Mouse (Mus musculus) limb, embryonic 14.5 days (tissue): ENCODE results near the gene Pomp. TPM values are rescaled to one million over a fixed set of nuclear protein-coding genes. Genes with fewer than 3 reads are reported as not detected.

Source experiments
- ATAC-seq: fragments of 200-750 bp; cut with Nextera tagmentation; 2 replicates; pipeline ENCODE4 v1.8.0; 2017; ENCODE audit warnings: low read depth, moderate number of reproducible peaks, moderate TSS enrichment; ENCODE audit not compliant: low FRiP score
- DNase-seq: peaks from one replicate; pipeline ENCODE4 v3.0.0-alpha.2; 2015; ENCODE audit warnings: low spot score
- H3K27ac ChIP-seq: fragments of 300-500 bp; sonication (generic); replicated peaks from 2 replicates; pipeline ENCODE4 v1.5.1; 2014; ENCODE audit warnings: low read depth, mild to moderate bottlenecking, low read length, moderate library complexity, mixed read lengths
- H3K27me3 ChIP-seq: fragments of 300-500 bp; sonication (generic); 2 replicates; pipeline ENCODE4 v1.6.1; 2014; ENCODE audit warnings: low read length, mixed read lengths; ENCODE audit not compliant: control insufficient read depth, insufficient read depth
- H3K36me3 ChIP-seq: fragments of 300-500 bp; sonication (generic); 2 replicates; pipeline ENCODE4 v1.6.1; 2014; ENCODE audit warnings: mild to moderate bottlenecking, low read length, moderate library complexity, mixed read lengths; ENCODE audit not compliant: control insufficient read depth, insufficient read depth
- H3K4me1 ChIP-seq: fragments of 300-500 bp; sonication (generic); 2 replicates; pipeline ENCODE4 v1.6.1; 2014; ENCODE audit warnings: antibody characterized with exemption, low read length, mixed read lengths; ENCODE audit not compliant: control insufficient read depth, insufficient read depth
- H3K4me2 ChIP-seq: fragments of 300-500 bp; sonication (generic); replicated peaks from 2 replicates; pipeline ENCODE4 v1.6.1; 2014; ENCODE audit warnings: low read depth, mild to moderate bottlenecking, low read length, moderate library complexity; ENCODE audit not compliant: severe bottlenecking
- H3K4me3 ChIP-seq: fragments of 300-500 bp; sonication (generic); replicated peaks from 2 replicates; pipeline ENCODE4 v1.5.1; 2014; ENCODE audit warnings: low read length
- H3K9ac ChIP-seq: fragments of 300-500 bp; sonication (generic); 2 replicates; pipeline ENCODE4 v1.6.1; 2014; ENCODE audit warnings: mild to moderate bottlenecking, low read depth, low read length, moderate library complexity; ENCODE audit not compliant: severe bottlenecking
- H3K9me3 ChIP-seq: fragments of 300-500 bp; sonication (generic); 2 replicates; pipeline ENCODE4 v1.6.1; 2016; ENCODE audit warnings: low read length; ENCODE audit not compliant: control insufficient read depth
- POLR2A ChIP-seq: fragments of 200-500 bp; IDR thresholded peaks from 2 replicates; pipeline ENCODE4 v1.8.0; 2012; ENCODE audit warnings: inconsistent platforms, mild to moderate bottlenecking, moderate library complexity, borderline replicate concordance; ENCODE audit not compliant: insufficient read depth, insufficient read length; ENCODE audit errors: extremely low read depth
- WGBS: fragments of 180-500 bp; shearing (Covaris S2); extraction: QIAGEN DNeasy Blood & Tissue Kit; methylation state at CpG from one replicate; pipeline ENCODE4 v1.1.7; 2014; 5-methylcytosine and 5-hydroxymethylcytosine counted together
- polyA plus RNA-seq, 2 experiments: library from polyadenylated mRNA; depleted of rRNA in 1 of 2; stranded (reverse) in 1 of 2; unstranded in 1 of 2; fragments of >200 nt; fragmentation: Nextera tagmentation in 1 of 2; extraction: Ambion mirVana in 1 of 2; gene quantifications; 2 replicates each; pipeline versions ENCODE4 v1.2.1 to v1.2.3; 2012 to 2014

Pomp gene
- polyA plus RNA-seq, 2 experiments: 270 to 484 TPM

- Histone ChIP-seq H3K4me1 (no peaks in the 10 kb centered on the region), H3K27ac (no peak overlapping the region), H3K9ac (no peak overlapping the region), H3K27me3 (no peaks in the 10 kb centered on the region), H3K9me3 (no peaks in the 10 kb centered on the region), H3K4me2 (no peak overlapping the region), H3K36me3 (no peaks in the 10 kb centered on the region), H3K4me3 (no peak overlapping the region)
- WGBS: 81% methylated on average over 15 of the region's 15 CpGs
- no peak for TF ChIP-seq POLR2A
- ATAC-seq: no peak
- DNase-seq: no peak
These were observed 41.9 kb downstream of the Pomp start for GRCm38 (mm10) chr5:147902008-147902757.

GRCm38 (mm10) chr5:147903166-147903565 lies 42.9 kb downstream of the Pomp start:
- 90% methylated on average over 9 of the region's 9 CpGs for WGBS

GRCm38 (mm10) chr5:147907144-147907543 lies 46.9 kb downstream of the Pomp start:
- DNase-seq (no peak), ATAC-seq (no peak)
- no peak overlapping the region for H3K4me3 ChIP-seq
- no peak overlapping the region for H3K27ac ChIP-seq
- H3K27me3 ChIP-seq: no peaks in the 10 kb centered on the region
- H3K9ac ChIP-seq: no peak overlapping the region
- no peak overlapping the region for H3K4me2 ChIP-seq
- H3K36me3 ChIP-seq: no peaks in the 10 kb centered on the region
- TF ChIP-seq POLR2A: no peak
- H3K4me1 ChIP-seq: no peaks in the 10 kb centered on the region
- 54% methylated on average over 11 of the region's 11 CpGs for WGBS
- H3K9me3 ChIP-seq: no peaks in the 10 kb centered on the region

More at GRCm38 (mm10) chr5:147903166-147903565, 42.9 kb downstream of the Pomp start:
- ATAC-seq (no peak), DNase-seq (no peak)
- Histone ChIP-seq H3K4me1 (no peaks in the 10 kb centered on the region), H3K9me3 (no peaks in the 10 kb centered on the region), H3K9ac (no peak overlapping the region), H3K27ac (no peak overlapping the region), H3K36me3 (no peaks in the 10 kb centered on the region), H3K4me2 (no peak overlapping the region), H3K4me3 (no peak overlapping the region), H3K27me3 (no peaks in the 10 kb centered on the region)
- no peak for TF ChIP-seq POLR2A

GRCm38 (mm10) chr5:147907851-147908250 lies 47.6 kb downstream of the Pomp start:
- TF ChIP-seq POLR2A: no peak
- Histone ChIP-seq H3K27me3 (no peaks in the 10 kb centered on the region), H3K4me1 (no peaks in the 10 kb centered on the region), H3K4me3 (no peak overlapping the region), H3K9me3 (no peaks in the 10 kb centered on the region), H3K36me3 (no peaks in the 10 kb centered on the region), H3K27ac (no peak overlapping the region), H3K9ac (no peak overlapping the region), H3K4me2 (no peak overlapping the region)
- ATAC-seq (no peak), DNase-seq (no peak)
- 87% methylated on average over 8 of the region's 8 CpGs for WGBS

GRCm38 (mm10) chr5:147910807-147911509 lies 50.7 kb downstream of the Pomp start:
- Histone ChIP-seq H3K4me3 (no peak overlapping the region), H3K27ac (no peak overlapping the region), H3K4me2 (no peak overlapping the region), H3K27me3 (no peaks in the 10 kb centered on the region), H3K4me1 (0 out of 2 replicates have a peak, but pooled peaks cover 4% of the 10 kb centered on the region), H3K36me3 (no peaks in the 10 kb centered on the region), H3K9me3 (no peaks in the 10 kb centered on the region), H3K9ac (no peak overlapping the region)
- DNase-seq (no peak), ATAC-seq (no peak)
- 81% methylated on average over 12 of the region's 12 CpGs for WGBS
- no peak for TF ChIP-seq POLR2A
